Mouse (Mus musculus) limb, embryonic 11.5 days (tissue): ENCODE results near the gene Clcn1. TPM values are rescaled to one million over a fixed set of nuclear protein-coding genes. Genes with fewer than 3 reads are reported as not detected.

Experiments used
- ATAC-seq: fragments of 200-750 bp; cut with Nextera tagmentation; 2 replicates; pipeline ENCODE4 v1.8.0; 2017; ENCODE audit warnings: low read depth; ENCODE audit not compliant: insufficient number of reproducible peaks, low FRiP score, low TSS enrichment
- DNase-seq: peaks from one replicate; pipeline ENCODE4 v3.0.0-alpha.2; 2015; ENCODE audit warnings: low spot score
- H3K27ac ChIP-seq: fragments of 300-500 bp; sonication (generic); replicated peaks from 2 replicates; pipeline ENCODE4 v1.5.1; 2014; ENCODE audit warnings: low read depth, mild to moderate bottlenecking, low read length
- H3K27me3 ChIP-seq: fragments of 300-500 bp; sonication (generic); 2 replicates; pipeline ENCODE4 v1.6.1; 2014; ENCODE audit warnings: mild to moderate bottlenecking, low read length, mixed read lengths; ENCODE audit not compliant: control insufficient read depth, insufficient read depth
- H3K36me3 ChIP-seq: fragments of 300-500 bp; sonication (generic); 2 replicates; pipeline ENCODE4 v1.6.1; 2014; ENCODE audit warnings: mild to moderate bottlenecking, low read length, moderate library complexity, mixed read lengths; ENCODE audit not compliant: control insufficient read depth, insufficient read depth
- H3K4me1 ChIP-seq: fragments of 300-500 bp; sonication (generic); 2 replicates; pipeline ENCODE4 v1.6.1; 2014; ENCODE audit warnings: low read length, mixed read lengths; ENCODE audit not compliant: control insufficient read depth, insufficient read depth
- H3K4me2 ChIP-seq: fragments of 300-500 bp; sonication (generic); 2 replicates; pipeline ENCODE4 v1.6.1; 2014; ENCODE audit warnings: low read depth, mild to moderate bottlenecking, moderate library complexity; ENCODE audit not compliant: severe bottlenecking
- H3K4me3 ChIP-seq: fragments of 300-500 bp; sonication (generic); 2 replicates; pipeline ENCODE4 v1.5.1; 2014; ENCODE audit warnings: low read depth, low read length
- H3K9ac ChIP-seq: fragments of 300-500 bp; sonication (generic); 2 replicates; pipeline ENCODE4 v1.6.1; 2014; ENCODE audit warnings: mild to moderate bottlenecking, low read length
- H3K9me3 ChIP-seq: fragments of 300-500 bp; sonication (generic); 2 replicates; pipeline ENCODE4 v1.6.1; 2016; ENCODE audit warnings: low read length; ENCODE audit not compliant: control insufficient read depth
- WGBS: fragments of 180-500 bp; shearing (Covaris S2); extraction: QIAGEN DNeasy Blood & Tissue Kit; methylation state at CpG from one replicate; pipeline ENCODE4 v1.1.7; 2014; 5-methylcytosine and 5-hydroxymethylcytosine counted together
- polyA plus RNA-seq: library from polyadenylated mRNA; unstranded; fragments of >200 nt; fragmentation: Nextera tagmentation; extraction: Ambion mirVana; gene quantifications from 2 replicates; pipeline ENCODE4 v1.2.1, GENCODE M21; 2014

The Clcn1 gene
- polyA plus RNA-seq, result 0.69 and 1.1 TPM in 2 replicates

DNA sequence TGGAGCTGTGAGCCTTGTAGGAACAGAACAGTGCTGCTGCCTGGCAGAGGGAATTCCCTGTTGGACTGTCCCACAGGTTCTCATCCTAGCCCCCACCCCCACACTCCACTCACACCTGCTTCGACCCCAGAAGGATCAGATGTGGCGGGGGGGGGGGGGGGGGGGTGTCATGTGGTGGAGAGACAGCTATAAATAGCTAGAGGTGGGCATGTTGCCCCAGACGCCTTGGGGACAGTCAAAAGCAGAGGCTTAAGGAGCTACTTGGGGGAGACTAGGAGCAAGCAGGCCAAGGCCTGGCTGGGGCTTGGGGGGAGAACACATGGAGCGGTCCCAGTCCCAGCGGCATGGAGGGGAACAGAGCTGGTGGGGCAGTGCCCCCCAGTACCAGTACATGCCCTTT is at the start of gene Clcn1:
Gene Clcn1 (plus strand): TSS at position 238 of the 400 bp plus-strand sequence.
- H3K4me3 ChIP-seq, result no peak within 1 kb of the TSS
- WGBS, result 71% methylated on average over 4 of the region's 5 CpGs
- H3K4me1 ChIP-seq, result no peaks in the 10 kb centered on the region
- H3K9ac ChIP-seq, result no peak within 1 kb of the TSS
- no peak within 1 kb of the TSS for H3K4me2 ChIP-seq
- H3K27me3 ChIP-seq, result no peaks in the 10 kb centered on the region
- H3K9me3 ChIP-seq, result no peaks in the 10 kb centered on the region
- H3K36me3 ChIP-seq, result peaks cover 2% of the 10 kb centered on the region; the same call in 1 of the 2 replicates
- no peak for ATAC-seq
- DNase-seq, result no peak
- no peak within 1 kb of the TSS for H3K27ac ChIP-seq

DNA sequence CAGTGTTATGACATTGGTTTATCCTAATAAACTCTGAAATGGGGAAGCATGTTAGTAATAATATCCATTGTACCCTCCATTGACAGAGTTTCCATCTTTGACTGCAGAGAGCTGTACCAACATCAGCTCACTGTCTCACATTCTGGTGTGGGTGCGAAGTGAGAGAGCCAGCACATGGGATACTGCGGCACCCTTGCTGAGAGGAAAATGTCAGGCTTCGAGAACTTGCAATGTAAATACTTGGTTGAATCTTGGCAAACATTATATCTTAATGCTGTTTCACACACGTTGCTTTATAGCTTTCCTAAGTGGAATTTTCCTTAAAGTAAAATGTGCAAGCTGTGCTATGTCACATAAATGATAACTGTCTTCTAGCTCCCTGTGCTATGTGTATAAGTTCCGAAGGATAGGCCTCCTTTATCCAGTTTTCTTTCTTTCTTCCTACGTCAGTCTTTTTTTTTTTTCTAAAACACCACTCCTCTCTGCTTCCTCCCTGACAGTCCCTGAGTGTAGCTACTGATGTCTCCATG is 49.1 kb upstream of the Clcn1 start:
- WGBS, result 76% methylated on average over 6 of the region's 6 CpGs
- H3K9ac ChIP-seq, result no peak overlapping the region
- no peaks in the 10 kb centered on the region for H3K36me3 ChIP-seq
- DNase-seq (no peak), ATAC-seq (no peak)
- H3K27me3 ChIP-seq, result no peaks in the 10 kb centered on the region
- H3K27ac ChIP-seq, result no peak overlapping the region
- H3K4me1 ChIP-seq, result no peaks in the 10 kb centered on the region
- H3K4me2 ChIP-seq, result no peak overlapping the region
- no peaks in the 10 kb centered on the region for H3K9me3 ChIP-seq
- no peak overlapping the region for H3K4me3 ChIP-seq

DNA sequence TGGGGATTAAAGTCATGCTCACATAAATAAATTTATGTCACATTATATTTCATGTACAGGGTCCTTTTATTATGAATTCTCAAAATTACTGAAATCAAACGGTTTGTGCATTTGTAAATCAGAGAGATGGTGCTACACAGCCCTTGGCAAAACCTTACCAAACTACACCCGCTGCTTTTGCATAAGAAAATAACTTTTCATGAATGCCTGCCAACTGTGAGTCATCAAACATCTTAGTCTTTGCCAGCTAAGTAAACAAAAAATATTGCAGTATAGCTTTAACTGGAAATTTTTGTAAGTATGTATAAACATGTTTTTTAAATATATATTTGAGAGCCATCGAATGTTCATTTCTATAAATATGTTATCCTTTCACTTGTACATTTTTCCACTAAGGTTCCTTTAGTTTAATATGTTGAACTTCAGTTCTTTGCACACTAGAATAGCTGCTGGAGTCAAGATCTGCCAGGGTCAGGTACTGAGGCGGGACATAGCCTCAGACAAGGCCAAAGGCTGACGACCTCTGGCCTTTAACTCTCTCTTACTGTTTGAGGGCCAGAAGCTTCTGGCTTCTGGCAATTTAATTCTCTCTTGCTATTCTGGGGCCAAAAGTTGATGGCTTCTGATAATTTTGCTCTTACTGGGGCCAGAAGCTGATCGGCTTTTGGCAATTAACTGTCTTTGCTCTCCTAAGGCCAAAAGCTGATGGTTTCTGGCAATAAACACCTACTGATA is 45.0 kb upstream of the Clcn1 start:
- H3K4me1 ChIP-seq, result no peaks in the 10 kb centered on the region
- no peak overlapping the region for H3K27ac ChIP-seq
- no peak overlapping the region for H3K4me3 ChIP-seq
- no peaks in the 10 kb centered on the region for H3K9me3 ChIP-seq
- no peak overlapping the region for H3K4me2 ChIP-seq
- 71% methylated on average over 6 of the region's 6 CpGs for WGBS
- ATAC-seq (no peak), DNase-seq (no peak)
- no peaks in the 10 kb centered on the region for H3K36me3 ChIP-seq
- H3K27me3 ChIP-seq, result 0 out of 2 replicates have a peak, but pooled peaks cover under 1% of the 10 kb centered on the region
- no peak overlapping the region for H3K9ac ChIP-seq

DNA sequence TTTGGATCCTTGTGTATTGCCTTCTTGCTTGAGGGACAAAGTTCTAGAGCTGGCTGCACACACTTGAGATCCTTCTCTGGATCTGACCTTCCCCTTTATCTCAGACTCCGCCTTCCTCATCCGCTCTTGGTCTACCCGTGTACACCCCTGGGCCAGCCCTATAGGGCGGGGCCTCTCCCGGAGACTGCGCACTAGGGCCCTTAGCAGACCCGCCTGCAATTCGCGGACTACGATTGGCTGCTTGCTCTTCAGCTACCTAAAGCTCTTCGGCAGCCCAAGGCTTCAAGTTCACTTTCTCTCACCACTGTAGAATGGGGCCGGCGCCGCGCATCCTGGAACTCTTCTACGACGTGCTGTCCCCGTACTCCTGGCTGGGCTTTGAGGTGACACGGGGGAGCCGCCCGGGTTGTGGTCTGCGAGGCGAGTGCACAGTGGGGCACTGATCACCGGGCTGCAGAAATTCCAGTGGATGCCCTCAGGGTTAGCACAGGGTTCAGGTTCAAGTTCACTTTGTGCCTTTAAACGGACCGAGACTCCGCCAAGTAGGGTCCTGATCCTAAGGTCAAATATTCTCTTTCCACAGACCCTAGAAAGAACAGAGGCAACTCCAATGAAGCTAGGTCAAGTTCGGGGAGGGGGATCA is 40.7 kb upstream of the Clcn1 start, which contains the start of gene Gstk1:
Gene Gstk1 (plus strand): TSS at position 225 of the 643 bp plus-strand sequence.
- H3K4me1 ChIP-seq, result no peaks in the 10 kb centered on the region
- H3K9ac ChIP-seq, result peak within 1 kb of the TSS; percentile 43; the same call in 1 of the 2 replicates
- no peaks in the 10 kb centered on the region for H3K36me3 ChIP-seq
- H3K27ac ChIP-seq, result no peak within 1 kb of the TSS
- WGBS, result 3% methylated on average over 28 of the region's 28 CpGs
- no peaks in the 10 kb centered on the region for H3K9me3 ChIP-seq
- ATAC-seq (peak; percentile 98), DNase-seq (peak; percentile 84)
- H3K4me2 ChIP-seq, result peak within 1 kb of the TSS; percentile 78
- peak within 1 kb of the TSS; percentile 38 for H3K4me3 ChIP-seq
- 0 out of 2 replicates have a peak, but pooled peaks cover 2% of the 10 kb centered on the region for H3K27me3 ChIP-seq

DNA sequence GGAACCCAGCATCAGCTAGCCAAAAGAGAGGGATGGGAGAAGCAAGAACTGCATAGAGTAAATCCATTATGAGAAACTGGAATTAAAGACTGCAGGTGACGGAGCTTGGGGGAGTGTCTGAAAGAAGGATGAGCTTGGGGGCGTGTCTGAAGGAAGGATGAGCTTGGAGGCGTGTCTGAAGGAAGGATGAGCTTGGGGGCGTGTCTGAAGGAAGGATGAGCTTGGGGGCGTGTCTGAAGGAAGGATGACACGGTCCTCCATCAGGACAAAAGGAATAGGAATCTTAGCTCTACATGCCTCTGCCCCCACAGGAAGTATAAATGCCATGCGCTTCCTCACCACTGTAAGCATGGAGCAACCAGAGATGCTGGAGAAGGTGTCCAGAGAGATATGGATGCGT is 39.3 kb upstream of the Clcn1 start:
- Histone ChIP-seq H3K27ac (no peak overlapping the region), H3K4me1 (no peaks in the 10 kb centered on the region), H3K27me3 (0 out of 2 replicates have a peak, but pooled peaks cover 2% of the 10 kb centered on the region), H3K9ac (no peak overlapping the region), H3K4me3 (no peak overlapping the region), H3K4me2 (no peak overlapping the region), H3K9me3 (no peaks in the 10 kb centered on the region), H3K36me3 (no peaks in the 10 kb centered on the region)
- ATAC-seq, result no peak
- DNase-seq, result no peak
- WGBS, result 5% methylated on average over 8 of the region's 8 CpGs

DNA sequence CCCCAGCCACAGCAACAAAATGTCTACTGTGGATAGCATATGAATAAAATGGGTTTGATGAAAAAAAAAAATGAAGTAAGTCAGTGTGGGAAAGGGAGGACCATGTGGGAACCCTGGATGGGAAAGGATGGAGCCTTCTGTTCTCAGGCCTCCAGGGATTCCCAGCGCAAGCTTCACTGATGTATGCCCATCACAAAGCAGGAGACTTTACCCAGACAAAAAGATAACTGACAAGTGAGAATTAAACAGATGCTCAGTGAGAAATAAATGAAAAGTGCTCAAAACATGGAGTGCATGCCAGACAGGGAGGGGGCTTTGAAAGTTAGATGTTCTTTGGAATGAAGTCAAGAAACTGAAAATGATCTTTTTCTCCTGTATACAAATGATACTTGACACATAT is 38.5 kb upstream of the Clcn1 start:
- Histone ChIP-seq H3K9me3 (no peaks in the 10 kb centered on the region), H3K9ac (no peak overlapping the region), H3K36me3 (no peaks in the 10 kb centered on the region), H3K4me3 (no peak overlapping the region), H3K27ac (no peak overlapping the region), H3K27me3 (0 out of 2 replicates have a peak, but pooled peaks cover 2% of the 10 kb centered on the region), H3K4me2 (no peak overlapping the region), H3K4me1 (no peaks in the 10 kb centered on the region)
- 96% methylated on average over 1 of the region's 1 CpGs for WGBS
- ATAC-seq (no peak), DNase-seq (no peak)

DNA sequence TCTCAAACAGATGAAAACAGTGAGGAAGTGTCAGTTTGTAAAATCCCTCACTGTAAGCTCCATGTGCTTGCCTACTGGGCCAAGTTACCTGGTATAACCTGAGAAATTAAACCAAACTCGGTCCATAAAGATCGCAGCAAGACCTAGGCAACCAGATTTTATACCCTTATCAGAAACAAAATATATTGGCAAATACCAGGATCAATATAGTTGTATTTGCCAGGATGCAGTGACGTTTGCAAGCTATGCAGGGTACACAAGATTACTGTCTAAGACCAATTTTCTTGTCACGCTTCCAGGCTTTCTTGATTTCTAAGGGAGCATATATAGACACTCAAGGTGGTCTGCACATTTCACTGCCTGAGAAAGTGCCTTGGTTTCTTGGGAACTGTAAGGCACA is 34.7 kb upstream of the Clcn1 start:
- DNase-seq, result no peak
- H3K27ac ChIP-seq, result no peak overlapping the region
- WGBS, result 92% methylated on average over 4 of the region's 4 CpGs
- H3K4me1 ChIP-seq, result no peaks in the 10 kb centered on the region
- H3K4me2 ChIP-seq, result no peak overlapping the region
- H3K9me3 ChIP-seq, result no peaks in the 10 kb centered on the region
- H3K9ac ChIP-seq, result no peak overlapping the region
- no peak overlapping the region for H3K4me3 ChIP-seq
- H3K36me3 ChIP-seq, result no peaks in the 10 kb centered on the region
- no peak for ATAC-seq
- H3K27me3 ChIP-seq, result no peaks in the 10 kb centered on the region

DNA sequence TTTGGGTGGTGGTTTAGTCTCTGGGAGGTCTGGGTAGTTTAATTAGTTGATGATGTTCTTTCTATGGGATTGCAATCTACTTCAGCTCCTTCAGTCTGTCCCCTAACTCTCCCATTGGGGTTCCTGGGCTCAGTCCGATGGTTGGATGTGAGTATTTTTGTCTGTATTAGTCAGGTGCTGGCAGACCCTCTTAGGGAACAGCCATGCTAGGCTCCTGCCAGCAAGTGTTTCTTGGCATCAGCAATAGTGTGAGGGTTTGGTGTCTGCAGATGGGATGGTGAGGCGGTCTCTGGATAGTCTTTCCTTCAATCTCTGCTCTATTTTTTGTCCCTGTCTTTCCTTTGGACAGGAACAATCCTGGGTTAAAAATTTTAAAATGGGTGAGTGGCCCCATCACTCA is 33.4 kb upstream of the Clcn1 start:
- no peak overlapping the region for H3K4me2 ChIP-seq
- ATAC-seq (no peak), DNase-seq (no peak)
- no peaks in the 10 kb centered on the region for H3K9me3 ChIP-seq
- 77% methylated on average over 2 of the region's 2 CpGs for WGBS
- no peaks in the 10 kb centered on the region for H3K27me3 ChIP-seq
- H3K4me1 ChIP-seq, result no peaks in the 10 kb centered on the region
- H3K9ac ChIP-seq, result no peak overlapping the region
- H3K27ac ChIP-seq, result no peak overlapping the region
- H3K4me3 ChIP-seq, result no peak overlapping the region
- no peaks in the 10 kb centered on the region for H3K36me3 ChIP-seq
